Mouse (Mus musculus) splenic B cell, adult 2 months (primary cell): Measurements from ENCODE around the gene Epha4.

ENCODE experiments used
- DNase-seq: peaks from one replicate; pipeline ENCODE4 v3.0.0-alpha.2; 2011; ENCODE audit warnings: low read depth, low spot score
- H3K27me3 ChIP-seq: 2 replicates; pipeline ENCODE4 v1.6.1; 2012; ENCODE audit warnings: mild to moderate bottlenecking, low read length, moderate library complexity, mixed read lengths; ENCODE audit not compliant: control insufficient read depth, poor library complexity, insufficient read depth, severe bottlenecking
- H3K36me3 ChIP-seq: 2 replicates; pipeline ENCODE4 v1.6.1; 2012; ENCODE audit warnings: mild to moderate bottlenecking, low read length, moderate library complexity, mixed read lengths; ENCODE audit not compliant: control insufficient read depth, poor library complexity, insufficient read depth, severe bottlenecking

Gene Epha4

DNA sequence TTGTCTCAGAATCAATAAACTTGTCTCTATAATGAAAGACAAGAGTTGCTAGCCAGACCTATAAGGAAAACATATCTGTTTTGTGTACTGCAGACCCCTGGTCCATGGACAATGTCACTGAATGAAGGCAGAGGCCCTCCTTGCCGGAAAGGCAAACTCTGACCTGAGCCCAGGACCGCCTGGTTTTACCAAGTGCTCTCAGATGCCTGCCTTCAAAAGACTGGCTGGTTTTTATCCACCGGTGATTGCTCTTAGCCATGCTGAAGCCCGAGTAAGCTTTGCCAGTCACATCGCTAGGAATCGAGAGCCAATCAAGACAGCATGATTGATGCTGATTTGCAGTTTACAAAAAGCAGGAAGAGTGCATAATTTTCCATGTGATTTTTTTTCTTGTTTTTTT, 176.5 kb downstream of the Epha4 start:
- DNase-seq = no peak
- Histone ChIP-seq H3K36me3 (no peaks in the 10 kb centered on the region), H3K27me3 (no peaks in the 10 kb centered on the region)

DNA sequence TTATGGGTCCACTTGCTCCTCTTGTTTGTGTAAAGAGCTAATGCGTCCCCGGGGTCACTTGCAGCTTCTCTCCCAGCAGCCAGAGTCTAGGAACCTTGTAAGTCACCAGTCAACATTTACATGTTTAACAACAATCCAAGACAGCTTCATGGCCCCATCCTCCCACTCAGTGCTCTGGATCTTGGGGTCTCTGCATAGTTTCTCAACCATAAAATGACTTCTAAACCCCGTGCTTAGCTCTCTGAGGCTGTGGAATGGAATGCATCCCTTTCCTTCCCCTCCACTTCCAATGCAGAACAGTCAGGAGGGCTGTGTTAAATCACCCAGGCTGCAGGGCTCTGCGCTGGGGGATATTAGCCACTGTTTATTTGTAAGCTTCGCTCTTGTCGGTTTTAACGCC, 178.0 kb downstream of the Epha4 start:
- Histone ChIP-seq H3K36me3 (no peaks in the 10 kb centered on the region), H3K27me3 (no peaks in the 10 kb centered on the region)
- no peak for DNase-seq

DNA sequence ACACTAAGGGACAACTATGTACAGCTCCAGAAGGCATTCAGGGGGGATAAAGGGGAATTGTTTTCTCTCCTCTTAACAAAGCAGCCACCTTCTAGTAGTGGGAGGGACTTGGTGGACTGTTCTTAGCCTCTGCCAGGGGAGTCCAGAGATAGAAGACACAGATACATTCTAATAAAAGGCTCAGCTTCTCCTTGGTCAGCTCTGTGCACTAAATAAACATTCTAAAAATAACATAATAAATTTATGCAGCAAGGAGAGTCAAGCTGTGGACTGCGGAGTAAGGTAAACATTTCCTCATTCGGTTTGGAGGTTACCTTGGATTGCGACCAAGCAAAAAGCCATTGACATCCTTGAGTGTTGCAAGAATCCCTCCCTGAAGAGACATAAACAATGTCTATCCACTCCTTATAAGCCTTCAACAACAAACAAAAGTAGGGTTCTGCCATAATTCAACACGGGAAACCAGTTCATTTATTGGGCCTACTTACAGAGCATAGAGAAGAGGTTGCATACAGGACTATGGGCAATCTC, 196.2 kb downstream of the Epha4 start:
- DNase-seq = no peak
- H3K27me3 ChIP-seq = no peaks in the 10 kb centered on the region
- no peaks in the 10 kb centered on the region for H3K36me3 ChIP-seq
